Mouse (Mus musculus) naive thymus-derived CD4-positive, alpha-beta T cell, adult 5 months (primary cell): Measurements from ENCODE around the gene Ldlrad2. TPM values are rescaled to one million over a fixed set of nuclear protein-coding genes. Genes with fewer than 3 reads are reported as not detected.

Source experiments
- polyA plus RNA-seq: library from polyadenylated mRNA; unstranded; fragments of 100-300 nt; shearing (Covaris generic); gene quantifications from one replicate; pipeline ENCODE4 v1.2.1, GENCODE M21; 2017

Ldlrad2 gene
- not detected for polyA plus RNA-seq

GRCm38 (mm10) chr4:137574469-137574868, at the start of gene Ldlrad2:
Gene Ldlrad2, minus strand, starts transcription at chr4:137574569.

DNA sequence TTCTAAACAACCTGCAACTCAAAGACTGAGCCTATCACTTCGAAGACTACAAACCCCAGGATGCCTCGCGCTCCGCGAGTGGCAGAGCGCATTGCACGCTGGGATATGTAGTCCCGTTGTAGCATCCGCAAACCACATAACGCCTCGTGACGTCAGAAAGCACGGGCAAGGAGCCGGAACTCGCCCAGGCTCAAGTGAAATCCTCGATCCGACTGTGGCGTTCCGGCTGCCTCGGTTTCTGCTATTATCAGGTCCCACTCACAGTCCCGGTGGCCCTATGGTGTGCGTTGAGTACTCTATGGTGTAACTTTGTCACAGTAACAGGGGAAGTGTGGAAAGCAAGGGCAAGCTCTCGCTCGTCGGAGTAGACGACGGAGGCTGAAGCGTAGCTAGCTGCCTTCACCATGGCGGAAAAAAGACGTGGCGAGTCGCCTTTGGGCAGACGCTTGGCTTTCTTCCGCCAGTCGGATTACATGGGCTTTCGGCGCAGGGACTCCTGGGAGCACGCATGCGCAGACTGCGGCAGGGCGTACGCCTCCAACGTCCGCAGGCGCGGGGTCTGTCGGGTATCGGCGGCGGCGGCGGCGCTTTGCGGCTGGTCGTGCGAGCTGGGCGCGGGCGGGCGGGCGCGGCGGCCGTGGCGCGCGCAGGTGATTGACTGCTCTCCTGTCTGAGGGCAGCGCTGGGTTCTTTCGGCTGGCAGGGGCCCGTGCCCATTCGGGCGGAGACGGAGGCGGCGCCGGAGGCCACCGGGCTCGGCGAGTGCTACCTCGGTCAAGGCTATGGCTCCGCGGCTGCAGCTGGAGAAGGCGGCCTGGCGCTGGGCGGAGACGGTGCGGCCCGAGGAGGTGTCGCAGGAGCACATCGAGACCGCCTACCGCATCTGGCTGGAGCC, 19.5 kb upstream of the Ldlrad2 start, which contains the start of gene Usp48:
Gene Usp48, plus strand, starts transcription at position 155 of the 895 bp plus-strand sequence.

Other genes starting within 250 kb of the Ldlrad2 start
- 745 TPM for gene Cdc42, start 216.8 kb downstream of the Ldlrad2 start, polyA plus RNA-seq
- not detected for gene Cela3a, start 164.8 kb downstream of the Ldlrad2 start, polyA plus RNA-seq
- not detected for gene Cela3b, start 144.0 kb downstream of the Ldlrad2 start, polyA plus RNA-seq
- not detected for gene 1700013G24Rik, start 121.3 kb downstream of the Ldlrad2 start, polyA plus RNA-seq
- not detected for gene Hspg2, start 105.8 kb downstream of the Ldlrad2 start, polyA plus RNA-seq
- 96.2 TPM for gene Usp48, start 19.2 kb upstream of the Ldlrad2 start, polyA plus RNA-seq
- not detected for gene Rap1gap, start 90.2 kb upstream of the Ldlrad2 start, polyA plus RNA-seq
- gene Alpl, start 221.8 kb upstream of the Ldlrad2 start, polyA plus RNA-seq = not detected